9 mouse cellular contexts compared by ENCODE assay signal in genomic region chr8:123982291-123982793, GRCm38 (mm10). TPM values are rescaled to one million over a fixed set of nuclear protein-coding genes. Genes with fewer than 3 reads are reported as not detected.
DNase-seq lines count a peak whose midpoint lies in the region; ATAC-seq and TF ChIP-seq lines count a peak whose summit lies in the region.
"Had no signal": no experiment of that assay in that cellular context is flagged by ENCODE, and none has a peak within 500 bp of the region (broad histone marks: within the 10 kb centered on the region; RNA-seq: fewer than 3 reads in every experiment).

No protein-coding gene starts in this region.

- ATAC-seq in forebrain, embryonic 16.5 days = peak; percentile 58
- ATAC-seq in midbrain, embryonic 16.5 days = peak; percentile 50

- H3K36me3 ChIP-seq in forebrain, embryonic 16.5 days (ENCODE audit: control insufficient read depth, insufficient read depth) = no peaks in the 10 kb centered on the region
- no peaks in the 10 kb centered on the region for H3K36me3 ChIP-seq in midbrain, embryonic 16.5 days (ENCODE audit: control insufficient read depth, insufficient read depth, low read length)
- no peaks in the 10 kb centered on the region for H3K36me3 ChIP-seq in thymus, adult 2 months (ENCODE audit: control insufficient read depth, insufficient read depth, low read length)

- peak overlapping the region; percentile 92 for H3K4me2 ChIP-seq in forebrain, embryonic 16.5 days (ENCODE audit: low read length)
- H3K4me2 ChIP-seq in midbrain, embryonic 16.5 days (ENCODE audit: low read length) = peak overlapping the region; percentile 87

- intact Hi-C loops in left cerebral cortex, postnatal 25 days (cut with DNase I) = no loop called here

- DNase-seq in cerebellum, adult 11 months = peak; percentile 44
- DNase-seq in cerebellum, adult 18-20 months = no peak
- peak; percentile 41 for DNase-seq in spleen, adult 12 weeks (ENCODE audit: low spot score)
- no peak for DNase-seq in spleen, adult 18-20 months
- peak; percentile 18 to 43 for DNase-seq in left cerebral cortex, postnatal 25 days (ENCODE audit: low spot score in 2 of 2)
- peak; percentile 14 for DNase-seq in thymus, adult 2 months

- H3K4me1 ChIP-seq in forebrain, embryonic 16.5 days (replicated peaks; ENCODE audit: control insufficient read depth, insufficient read depth, low read length) = peaks cover 19% of the 10 kb centered on the region
- H3K4me1 ChIP-seq in midbrain, embryonic 16.5 days (ENCODE audit: control insufficient read depth, insufficient read depth, low read length) = peaks cover 22% of the 10 kb centered on the region
- H3K4me1 ChIP-seq in thymus, adult 2 months (replicated peaks; ENCODE audit: control insufficient read depth, insufficient read depth, low read length) = peaks cover 22% of the 10 kb centered on the region

- H3K9ac ChIP-seq in forebrain, embryonic 16.5 days (replicated peaks; ENCODE audit: low read depth, low read length) = peak overlapping the region; percentile 84
- H3K9ac ChIP-seq in midbrain, embryonic 16.5 days (ENCODE audit: low read depth, low read length) = peak overlapping the region; percentile 89

- no peak for TF ChIP-seq POLR2A in thymus, adult 2 months (IDR thresholded peaks at IDR 0.05; ENCODE audit: control insufficient read depth, extremely low read depth, insufficient read depth, low read length, poor library complexity)

- H3K9me3 ChIP-seq in forebrain, embryonic 16.5 days (ENCODE audit: control insufficient read depth, low read length) = no peaks in the 10 kb centered on the region
- no peaks in the 10 kb centered on the region for H3K9me3 ChIP-seq in midbrain, embryonic 16.5 days (replicated peaks; ENCODE audit: control insufficient read depth, low read length, poor library complexity, severe bottlenecking)

- TF ChIP-seq CTCF in thymus, adult 2 months (IDR thresholded peaks at IDR 0.05; ENCODE audit: borderline replicate concordance, control insufficient read depth, extremely low read depth, insufficient read depth, low read length, poor library complexity) = no peak

- H3K27me3 ChIP-seq in forebrain, embryonic 16.5 days (replicated peaks; ENCODE audit: control insufficient read depth, insufficient read depth, low read length) = no peaks in the 10 kb centered on the region
- no peaks in the 10 kb centered on the region for H3K27me3 ChIP-seq in midbrain, embryonic 16.5 days (ENCODE audit: control insufficient read depth, insufficient read depth, low read depth, low read length)
- no peaks in the 10 kb centered on the region; the same call in 1 of the 2 replicates for H3K27me3 ChIP-seq in thymus, adult 2 months (ENCODE audit: control insufficient read depth, insufficient read depth, low read length)
- H3K27me3 ChIP-seq: Patski had no signal

- under 1% methylated on average over 48 of the region's 48 CpGs for WGBS in forebrain, embryonic 16.5 days
- under 1% methylated on average over 42 of the region's 48 CpGs for WGBS in midbrain, embryonic 16.5 days
- 3% methylated on average over 48 of the region's 48 CpGs for WGBS in thymus, adult 2 months

- H3K4me3 ChIP-seq in forebrain, embryonic 16.5 days (replicated peaks; ENCODE audit: low read length) = peak overlapping the region; percentile 80
- peak overlapping the region; percentile 87 for H3K4me3 ChIP-seq in midbrain, embryonic 16.5 days (ENCODE audit: low read depth, low read length)
- peak overlapping the region; percentile 91 for H3K4me3 ChIP-seq in thymus, adult 2 months (ENCODE audit: control insufficient read depth, insufficient read depth, low read length)

- H3K27ac ChIP-seq in forebrain, embryonic 16.5 days (ENCODE audit: low read length) = no peak overlapping the region; the same call in 1 of the 2 replicates
- H3K27ac ChIP-seq in midbrain, embryonic 16.5 days (ENCODE audit: low read length) = peak overlapping the region; percentile 77; the same call in 1 of the 2 replicates
- H3K27ac ChIP-seq in thymus, adult 2 months (ENCODE audit: control insufficient read depth, insufficient read depth, low read length) = no peak overlapping the region

RNA-seq across cellular contexts. Expression of gene Abcb10, which starts 0.6 kb away (rescaled TPM):
- polyA plus RNA-seq in forebrain, embryonic 16.5 days (2015; fragmentation: Nextera tagmentation; extraction: Ambion mirVana) = 10.1 and 10.8 TPM in 2 replicates
- total RNA-seq in left cerebral cortex, postnatal 25 days (2021) = 10 to 100 TPM; 14.3 to 16.5 TPM
- 14.3 and 14.8 TPM in 2 replicates for polyA plus RNA-seq in midbrain, embryonic 16.5 days (2015; fragmentation: Nextera tagmentation; extraction: Ambion mirVana)
- 5.4 and 5.5 TPM in 2 replicates for polyA plus RNA-seq in thymus, adult 2 months (2012; rRNA removed)

RNA-seq across cellular contexts. Expression of gene Nup133, which starts 33.3 kb away (rescaled TPM):
- polyA plus RNA-seq in forebrain, embryonic 16.5 days (2015; fragmentation: Nextera tagmentation; extraction: Ambion mirVana) = 31.5 and 31.8 TPM in 2 replicates
- total RNA-seq in left cerebral cortex, postnatal 25 days (2021) = 10 to 100 TPM; 20.8 to 24.1 TPM
- 21.8 and 21.9 TPM in 2 replicates for polyA plus RNA-seq in midbrain, embryonic 16.5 days (2015; fragmentation: Nextera tagmentation; extraction: Ambion mirVana)
- 15.9 and 19.8 TPM in 2 replicates for polyA plus RNA-seq in thymus, adult 2 months (2012; rRNA removed)

RNA-seq across cellular contexts. Expression of gene Taf5l, which starts 38.9 kb away (rescaled TPM):
- polyA plus RNA-seq in forebrain, embryonic 16.5 days (2015; fragmentation: Nextera tagmentation; extraction: Ambion mirVana) = 27.1 and 30.0 TPM in 2 replicates
- total RNA-seq in left cerebral cortex, postnatal 25 days (2021) = 10 to 100 TPM; 21.2 to 21.8 TPM
- 19.4 and 20.5 TPM in 2 replicates for polyA plus RNA-seq in midbrain, embryonic 16.5 days (2015; fragmentation: Nextera tagmentation; extraction: Ambion mirVana)
- 96.5 and 106 TPM in 2 replicates for polyA plus RNA-seq in thymus, adult 2 months (2012; rRNA removed)

RNA-seq across cellular contexts. Expression of gene Urb2, which starts 39.0 kb away (rescaled TPM):
- 4.3 and 4.6 TPM in 2 replicates for polyA plus RNA-seq in forebrain, embryonic 16.5 days (2015; fragmentation: Nextera tagmentation; extraction: Ambion mirVana)
- 10 to 100 TPM; 13.2 to 13.8 TPM for total RNA-seq in left cerebral cortex, postnatal 25 days (2021)
- 3.8 TPM in 2 replicates for polyA plus RNA-seq in midbrain, embryonic 16.5 days (2015; fragmentation: Nextera tagmentation; extraction: Ambion mirVana)
- polyA plus RNA-seq in thymus, adult 2 months (2012; rRNA removed) = 16.2 and 20.0 TPM in 2 replicates

Comparison
In these comparisons a context has a peak if more than half of its experiments do, and no peak if none do; other contexts are left out.
1. DNase-seq: peak in cerebellum, adult 11 months (single experiment), spleen, adult 12 weeks (single experiment), left cerebral cortex, postnatal 25 days (2 of 2) and thymus, adult 2 months (single experiment); none in cerebellum, adult 18-20 months (0 of 2) and spleen, adult 18-20 months (0 of 2).
2. Peak in every context shown above with its lines, with median percentiles within 50 percentile points of each other: H3K4me3 ChIP-seq.